Mouse (Mus musculus): ENCODE data around the gene Smim24. TPM values are rescaled to one million over a fixed set of nuclear protein-coding genes. Genes with fewer than 3 reads are reported as not detected.
A peak's percentile ranks its signal among the peaks of the same experiment; 100 is the strongest.

The Smim24 gene
- polyA plus RNA-seq, 1 experiment from 2014 or later, result 3.4 TPM

DNA sequence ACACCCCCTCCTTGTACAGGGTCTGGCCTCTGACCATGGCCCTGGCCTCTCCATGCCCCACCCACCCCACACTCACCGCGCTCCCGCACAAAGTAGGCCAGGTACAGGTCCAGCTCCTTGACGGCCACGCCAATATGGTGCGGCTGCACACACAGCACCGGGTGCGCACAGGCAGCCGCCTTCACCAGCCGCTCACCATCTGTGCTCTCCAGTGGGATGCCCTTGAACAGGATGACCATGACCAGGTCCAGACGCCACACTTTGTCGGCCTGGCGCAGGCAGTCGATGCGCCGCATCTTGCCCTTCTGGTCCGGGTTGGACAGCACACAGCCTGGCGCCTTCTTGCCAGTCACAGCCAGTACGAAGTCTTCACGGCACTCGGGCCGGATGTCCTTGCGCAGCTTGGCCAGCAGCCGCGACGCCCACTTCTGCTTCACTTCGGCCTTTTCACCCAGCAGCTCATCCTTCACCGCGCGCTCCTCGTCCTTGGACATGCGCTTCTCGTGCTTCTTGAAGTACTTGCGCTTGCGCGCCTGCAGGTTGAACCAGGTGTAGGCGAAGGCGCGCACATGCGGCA lies 27.4 kb downstream of the Smim24 start:
- ATAC-seq (replicated peaks; ENCODE audit: insufficient number of reproducible peaks, low FRiP score, low TSS enrichment, low read depth), result no peak
- Histone ChIP-seq H3K4me1 (ENCODE audit: control insufficient read depth, insufficient read depth, low read length) (peaks cover 5% of the 10 kb centered on the region), H3K9ac (replicated peaks; ENCODE audit: low read length) (no peak overlapping the region), H3K4me2 (ENCODE audit: low read depth, low read length) (no peak overlapping the region), H3K27ac (replicated peaks; ENCODE audit: low read depth, low read length) (no peak overlapping the region), H3K4me3 (ENCODE audit: low read depth, low read length) (no peak overlapping the region), H3K27me3 (ENCODE audit: control insufficient read depth, insufficient read depth, low read length) (peaks cover 5% of the 10 kb centered on the region), H3K36me3 (replicated peaks; ENCODE audit: control insufficient read depth, insufficient read depth, low read depth, low read length) (no peaks in the 10 kb centered on the region), H3K9me3 (replicated peaks; ENCODE audit: control insufficient read depth, low read length) (no peaks in the 10 kb centered on the region)
- DNase-seq (ENCODE audit: low spot score), result no peak
- WGBS, result 86% methylated on average over 40 of the region's 40 CpGs

DNA sequence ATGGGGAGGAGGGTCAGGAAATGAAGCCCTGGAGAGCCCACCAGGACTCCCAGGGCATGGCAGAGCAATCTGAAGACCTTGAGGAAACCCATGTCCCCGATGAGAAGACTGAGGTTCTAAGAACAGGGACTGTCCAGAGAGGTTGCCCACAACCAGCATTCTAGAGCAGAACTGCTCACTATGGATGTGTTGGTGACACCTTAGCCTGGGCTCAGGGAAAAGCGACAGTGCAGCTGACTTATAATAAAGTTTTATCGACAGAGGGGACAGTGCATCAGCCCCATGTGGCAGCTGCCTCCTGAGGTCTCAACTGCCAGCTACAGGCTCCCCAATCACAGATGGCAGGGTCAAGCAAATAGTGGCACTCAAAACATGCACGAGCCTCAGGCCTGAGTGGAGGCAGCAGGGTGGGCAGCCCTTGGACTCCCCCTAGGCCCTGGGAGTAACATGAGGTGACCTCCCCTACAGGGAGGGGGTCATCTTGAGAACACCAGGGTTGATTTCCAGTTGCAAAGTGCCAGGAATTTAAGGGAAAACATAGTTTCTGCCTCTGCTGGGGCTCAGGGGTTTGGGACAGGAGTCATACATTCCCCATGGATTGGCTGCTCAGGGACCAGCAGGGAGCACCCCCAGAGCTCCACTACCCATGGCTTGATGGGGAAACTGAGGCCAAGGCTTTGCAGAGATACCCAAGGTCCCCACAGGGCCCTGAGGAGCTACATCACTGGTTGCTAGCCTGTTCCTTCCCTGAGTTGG lies 28.4 kb downstream of the Smim24 start:
- Histone ChIP-seq H3K9me3 (replicated peaks; ENCODE audit: control insufficient read depth, low read length) (no peaks in the 10 kb centered on the region), H3K4me2 (ENCODE audit: low read depth, low read length) (no peak overlapping the region), H3K27me3 (ENCODE audit: control insufficient read depth, insufficient read depth, low read length) (peaks cover 13% of the 10 kb centered on the region), H3K4me1 (ENCODE audit: control insufficient read depth, insufficient read depth, low read length) (peaks cover 5% of the 10 kb centered on the region), H3K9ac (replicated peaks; ENCODE audit: low read length) (no peak overlapping the region), H3K27ac (replicated peaks; ENCODE audit: low read depth, low read length) (no peak overlapping the region), H3K4me3 (ENCODE audit: low read depth, low read length) (no peak overlapping the region), H3K36me3 (replicated peaks; ENCODE audit: control insufficient read depth, insufficient read depth, low read depth, low read length) (no peaks in the 10 kb centered on the region)
- DNase-seq (ENCODE audit: low spot score), result no peak
- no peak for ATAC-seq (replicated peaks; ENCODE audit: insufficient number of reproducible peaks, low FRiP score, low TSS enrichment, low read depth)
- WGBS, result 72% methylated on average over 4 of the region's 4 CpGs

GRCm38 (mm10) chr10:81421797-81422100 lies 28.9 kb downstream of the Smim24 start:
- Histone ChIP-seq H3K4me2 (ENCODE audit: low read depth, low read length) (no peak overlapping the region), H3K27me3 (ENCODE audit: control insufficient read depth, insufficient read depth, low read length) (peaks cover 16% of the 10 kb centered on the region), H3K27ac (replicated peaks; ENCODE audit: low read depth, low read length) (no peak overlapping the region), H3K9ac (replicated peaks; ENCODE audit: low read length) (no peak overlapping the region), H3K9me3 (replicated peaks; ENCODE audit: control insufficient read depth, low read length) (no peaks in the 10 kb centered on the region), H3K4me1 (ENCODE audit: control insufficient read depth, insufficient read depth, low read length) (peaks cover 10% of the 10 kb centered on the region), H3K36me3 (replicated peaks; ENCODE audit: control insufficient read depth, insufficient read depth, low read depth, low read length) (no peaks in the 10 kb centered on the region), H3K4me3 (ENCODE audit: low read depth, low read length) (no peak overlapping the region)
- no peak for DNase-seq (ENCODE audit: low spot score)
- ATAC-seq (replicated peaks; ENCODE audit: insufficient number of reproducible peaks, low FRiP score, low TSS enrichment, low read depth), result no peak
- WGBS, result 82% methylated on average over 5 of the region's 5 CpGs

DNA sequence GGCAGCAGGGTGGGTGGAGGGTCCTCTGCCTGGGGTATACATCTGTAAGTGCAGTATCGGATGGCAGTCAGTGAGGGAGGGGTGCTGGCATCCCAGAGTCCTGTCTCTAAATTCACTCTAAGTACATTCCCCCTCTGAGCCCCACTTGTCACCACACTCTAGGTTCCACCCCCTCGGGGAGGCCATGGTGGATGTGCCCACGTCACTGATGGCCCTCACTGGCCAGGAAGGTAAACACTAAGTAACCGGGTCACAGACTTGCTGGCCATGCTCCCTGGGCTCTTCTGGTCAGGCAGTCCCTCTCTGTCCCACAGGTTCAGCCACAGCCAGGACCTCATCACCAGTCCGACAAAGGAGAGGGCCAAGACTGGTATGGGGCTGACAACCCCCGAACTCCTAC lies 29.3 kb downstream of the Smim24 start:
- no peaks in the 10 kb centered on the region for H3K9me3 ChIP-seq (replicated peaks; ENCODE audit: control insufficient read depth, low read length)
- no peak overlapping the region for H3K27ac ChIP-seq (replicated peaks; ENCODE audit: low read depth, low read length)
- WGBS, result 80% methylated on average over 6 of the region's 6 CpGs
- H3K27me3 ChIP-seq (ENCODE audit: control insufficient read depth, insufficient read depth, low read length), result peaks cover 20% of the 10 kb centered on the region
- no peak overlapping the region for H3K4me3 ChIP-seq (ENCODE audit: low read depth, low read length)
- H3K4me1 ChIP-seq (ENCODE audit: control insufficient read depth, insufficient read depth, low read length), result peaks cover 8% of the 10 kb centered on the region
- no peaks in the 10 kb centered on the region for H3K36me3 ChIP-seq (replicated peaks; ENCODE audit: control insufficient read depth, insufficient read depth, low read depth, low read length)
- DNase-seq (ENCODE audit: low spot score) (no peak), ATAC-seq (replicated peaks; ENCODE audit: insufficient number of reproducible peaks, low FRiP score, low TSS enrichment, low read depth) (no peak)
- no peak overlapping the region for H3K9ac ChIP-seq (replicated peaks; ENCODE audit: low read length)
- H3K4me2 ChIP-seq (ENCODE audit: low read depth, low read length), result no peak overlapping the region

DNA sequence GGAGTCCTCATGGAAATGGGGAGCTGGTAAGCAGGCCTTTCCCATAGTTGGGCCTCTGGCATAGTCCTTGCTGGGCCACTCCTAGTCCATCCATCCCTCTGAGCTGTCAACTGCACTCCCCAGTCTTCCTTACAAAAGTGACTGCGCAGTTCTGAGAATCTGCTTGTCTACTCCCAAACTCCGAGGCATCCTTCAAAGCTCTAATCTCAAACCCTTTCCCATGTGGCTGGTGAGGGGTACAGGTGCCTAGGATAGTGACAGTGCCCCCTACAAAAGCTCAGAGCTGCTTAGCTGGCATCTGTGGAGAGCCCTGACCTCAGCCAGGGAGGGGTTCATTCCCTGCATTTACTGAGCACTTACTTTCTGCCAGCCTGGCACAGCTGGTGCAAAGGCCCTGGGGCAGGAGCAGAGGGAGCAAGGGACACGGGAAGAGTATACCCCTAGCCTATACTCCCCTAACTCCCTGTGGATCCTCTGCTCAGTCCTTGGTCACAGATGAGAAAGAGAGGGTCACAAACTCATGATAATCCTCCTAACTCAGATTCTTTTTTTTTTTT lies 29.9 kb downstream of the Smim24 start:
- ATAC-seq (replicated peaks; ENCODE audit: insufficient number of reproducible peaks, low FRiP score, low TSS enrichment, low read depth), result no peak
- H3K27ac ChIP-seq (replicated peaks; ENCODE audit: low read depth, low read length), result no peak overlapping the region
- WGBS, result 74% methylated on average over 3 of the region's 3 CpGs
- H3K4me3 ChIP-seq (ENCODE audit: low read depth, low read length), result no peak overlapping the region
- peaks cover 26% of the 10 kb centered on the region for H3K27me3 ChIP-seq (ENCODE audit: control insufficient read depth, insufficient read depth, low read length)
- no peak overlapping the region for H3K4me2 ChIP-seq (ENCODE audit: low read depth, low read length)
- H3K36me3 ChIP-seq (replicated peaks; ENCODE audit: control insufficient read depth, insufficient read depth, low read depth, low read length), result no peaks in the 10 kb centered on the region
- no peaks in the 10 kb centered on the region for H3K9me3 ChIP-seq (replicated peaks; ENCODE audit: control insufficient read depth, low read length)
- peaks cover 6% of the 10 kb centered on the region; the same call in 1 of the 2 replicates for H3K4me1 ChIP-seq (ENCODE audit: control insufficient read depth, insufficient read depth, low read length)
- no peak for DNase-seq (ENCODE audit: low spot score)
- H3K9ac ChIP-seq (replicated peaks; ENCODE audit: low read length), result no peak overlapping the region

DNA sequence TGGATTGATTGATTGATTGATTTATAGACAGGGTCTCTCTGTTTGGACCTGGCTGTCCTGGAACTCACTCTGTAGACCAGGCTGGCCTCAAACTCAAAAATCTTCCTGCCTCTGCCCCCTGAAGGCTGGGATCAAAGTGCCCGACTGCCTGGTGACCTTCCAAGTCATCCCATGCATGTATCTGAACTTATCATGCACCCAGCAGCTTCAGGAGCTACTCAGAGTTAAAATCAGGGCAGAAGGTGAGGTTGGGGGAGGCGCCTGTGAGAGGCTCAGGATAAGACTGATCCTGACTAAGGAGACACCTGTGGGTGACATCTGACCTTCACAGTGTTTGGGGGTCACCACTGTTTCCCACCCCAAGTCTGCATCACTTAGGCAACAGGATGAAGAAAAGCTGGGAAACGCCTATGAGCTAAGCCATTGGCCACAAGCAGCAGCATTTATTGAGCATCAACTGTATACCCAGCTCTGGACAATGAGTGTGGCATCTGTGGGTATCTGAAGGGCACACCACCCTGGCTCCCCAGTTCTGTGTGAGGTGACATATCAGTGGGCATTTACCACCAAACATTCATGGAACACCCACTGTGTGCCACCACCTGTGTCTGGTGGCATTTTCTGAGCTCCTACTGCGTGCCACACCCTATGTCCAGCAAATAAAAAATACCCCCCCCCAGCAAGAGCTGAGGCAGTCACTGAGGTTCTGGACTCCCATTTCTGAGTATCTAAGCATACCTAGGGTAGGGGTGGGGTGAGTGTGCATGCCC lies 30.8 kb downstream of the Smim24 start:
- no peak overlapping the region for H3K4me3 ChIP-seq (ENCODE audit: low read depth, low read length)

GRCm38 (mm10) chr10:81424246-81425051 lies 31.6 kb downstream of the Smim24 start:
- Histone ChIP-seq H3K4me2 (ENCODE audit: low read depth, low read length) (peak overlapping the region; percentile 23; the same call in 1 of the 2 replicates), H3K4me3 (ENCODE audit: low read depth, low read length) (no peak overlapping the region), H3K9ac (replicated peaks; ENCODE audit: low read length) (no peak overlapping the region), H3K4me1 (ENCODE audit: control insufficient read depth, insufficient read depth, low read length) (peaks cover 6% of the 10 kb centered on the region), H3K27me3 (ENCODE audit: control insufficient read depth, insufficient read depth, low read length) (peaks cover 31% of the 10 kb centered on the region), H3K36me3 (replicated peaks; ENCODE audit: control insufficient read depth, insufficient read depth, low read depth, low read length) (no peaks in the 10 kb centered on the region), H3K9me3 (replicated peaks; ENCODE audit: control insufficient read depth, low read length) (no peaks in the 10 kb centered on the region), H3K27ac (replicated peaks; ENCODE audit: low read depth, low read length) (no peak overlapping the region)
- ATAC-seq (replicated peaks; ENCODE audit: insufficient number of reproducible peaks, low FRiP score, low TSS enrichment, low read depth) (no peak), DNase-seq (ENCODE audit: low spot score) (no peak)
- 4% methylated on average over 25 of the region's 25 CpGs for WGBS

More for the DNA sequence above, 30.8 kb downstream of the Smim24 start:
- ATAC-seq (replicated peaks; ENCODE audit: insufficient number of reproducible peaks, low FRiP score, low TSS enrichment, low read depth) (no peak), DNase-seq (ENCODE audit: low spot score) (no peak)
- 64% methylated on average over 4 of the region's 4 CpGs for WGBS
- no peak overlapping the region for H3K4me2 ChIP-seq (ENCODE audit: low read depth, low read length)
- no peaks in the 10 kb centered on the region for H3K36me3 ChIP-seq (replicated peaks; ENCODE audit: control insufficient read depth, insufficient read depth, low read depth, low read length)
- no peaks in the 10 kb centered on the region for H3K9me3 ChIP-seq (replicated peaks; ENCODE audit: control insufficient read depth, low read length)
- no peak overlapping the region for H3K27ac ChIP-seq (replicated peaks; ENCODE audit: low read depth, low read length)
- peaks cover 6% of the 10 kb centered on the region; the same call in 1 of the 2 replicates for H3K4me1 ChIP-seq (ENCODE audit: control insufficient read depth, insufficient read depth, low read length)
- no peak overlapping the region for H3K9ac ChIP-seq (replicated peaks; ENCODE audit: low read length)
- peaks cover 31% of the 10 kb centered on the region for H3K27me3 ChIP-seq (ENCODE audit: control insufficient read depth, insufficient read depth, low read length)
